Mouse (Mus musculus) erythroid progenitor cell, adult 5-6 weeks (primary cell): Measurements from ENCODE around the gene Gm20388. TPM values are rescaled to one million over a fixed set of nuclear protein-coding genes. Genes with fewer than 3 reads are reported as not detected.

Source experiments
- ATAC-seq: replicated peaks from 2 replicates; pipeline ENCODE4 v1.8.0; 2016; ENCODE audit warnings: moderate number of reproducible peaks, mild to moderate bottlenecking, moderate TSS enrichment, inconsistent platforms; ENCODE audit not compliant: poor library complexity, low FRiP score, severe bottlenecking
- total RNA-seq, 2 experiments: library from RNA; stranded (forward) in 1 of 2; stranded (reverse) in 1 of 2; fragments of 150-400 nt in 1 of 2; fragments of 186-747, 209-891 nt in 1 of 2; gene quantifications; 2 replicates each; pipeline versions ENCODE4 v1.2.3 to v1.2.4; 2015 to 2017; ENCODE audit warnings: low replicate concordance in 2 of 2

The Gm20388 gene
- total RNA-seq, 2 experiments from 2014 or later = 4.2 TPM; not detected in 1

- no peak for ATAC-seq
Measured at GRCm38 (mm10) chr8:121758470-121758869, 1847.8 kb downstream of the Gm20388 start.

- ATAC-seq = no peak
Measured at GRCm38 (mm10) chr8:121760484-121760883, 1849.8 kb downstream of the Gm20388 start.

GRCm38 (mm10) chr8:121761480-121761879, 1850.8 kb downstream of the Gm20388 start:
- ATAC-seq = no peak

- ATAC-seq = no peak
Measured at GRCm38 (mm10) chr8:121762999-121763699, 1852.5 kb downstream of the Gm20388 start.

- no peak for ATAC-seq
Measured at GRCm38 (mm10) chr8:121763700-121764013, 1853.0 kb downstream of the Gm20388 start.

- ATAC-seq = no peak
Measured at GRCm38 (mm10) chr8:121765594-121766138, 1855.0 kb downstream of the Gm20388 start.

GRCm38 (mm10) chr8:121769095-121769494, 1858.5 kb downstream of the Gm20388 start:
- ATAC-seq = no peak

- ATAC-seq = no peak
Measured at GRCm38 (mm10) chr8:121769621-121770020, 1859.0 kb downstream of the Gm20388 start.

GRCm38 (mm10) chr8:121770845-121771752, 1860.5 kb downstream of the Gm20388 start:
- ATAC-seq = no peak

GRCm38 (mm10) chr8:121773876-121774275, 1863.2 kb downstream of the Gm20388 start:
- ATAC-seq = no peak

GRCm38 (mm10) chr8:121782493-121782892, 1871.9 kb downstream of the Gm20388 start:
- no peak for ATAC-seq

- ATAC-seq = no peak
Measured at GRCm38 (mm10) chr8:121786542-121786941, 1875.9 kb downstream of the Gm20388 start.

GRCm38 (mm10) chr8:121788786-121789185, 1878.1 kb downstream of the Gm20388 start:
- ATAC-seq = no peak

- ATAC-seq = no peak
Measured at GRCm38 (mm10) chr8:121792159-121792558, 1881.5 kb downstream of the Gm20388 start.

- ATAC-seq = no peak
Measured at GRCm38 (mm10) chr8:121792627-121793026, 1882.0 kb downstream of the Gm20388 start.

- ATAC-seq = no peak
Measured at GRCm38 (mm10) chr8:121794151-121794550, 1883.5 kb downstream of the Gm20388 start.

- ATAC-seq = no peak
Measured at GRCm38 (mm10) chr8:121795461-121795860, 1884.8 kb downstream of the Gm20388 start.

- no peak for ATAC-seq
Measured at GRCm38 (mm10) chr8:121796406-121796805, 1885.8 kb downstream of the Gm20388 start.

- ATAC-seq = no peak
Measured at GRCm38 (mm10) chr8:121798401-121798800, 1887.8 kb downstream of the Gm20388 start.

GRCm38 (mm10) chr8:121804829-121805228, 1894.2 kb downstream of the Gm20388 start:
- no peak for ATAC-seq

- ATAC-seq = no peak
Measured at GRCm38 (mm10) chr8:121806126-121806525, 1895.5 kb downstream of the Gm20388 start.
